Mouse (Mus musculus): ENCODE results near the gene Calcoco2. TPM values are rescaled to one million over a fixed set of nuclear protein-coding genes. Genes with fewer than 3 reads are reported as not detected.
A peak's percentile ranks its signal among the peaks of the same experiment; 100 is the strongest.
"Not testable (repeated sequence)": the region's sequence is repeated elsewhere in the genome, so short reads cannot be mapped to it uniquely, and the experiment has no call there.

Calcoco2 gene
- total and polyA plus RNA-seq, 3 experiments: not detected

GRCm38 (mm10) chr11:96124052-96124914 lies 12.5 kb upstream of the Calcoco2 start:
- no peak overlapping the region for H3K27ac ChIP-seq (ENCODE audit: control insufficient read depth, low read depth, low read length)
- H3K9ac ChIP-seq (ENCODE audit: control insufficient read depth, low read depth, low read length, poor library complexity, severe bottlenecking): no peak overlapping the region
- peaks cover 15 to 26% of the 10 kb centered on the region in 2 experiments for H3K27me3 ChIP-seq (ENCODE audit: control insufficient read depth in 1 of 2, insufficient read depth in 2 of 2, low read length in 2 of 2)
- no peaks in the 10 kb centered on the region for H3K9me3 ChIP-seq (replicated peaks; ENCODE audit: insufficient read depth, low read length)
- H3K79me2 ChIP-seq (ENCODE audit: control insufficient read depth, insufficient read depth, low read length, poor library complexity): no peaks in the 10 kb centered on the region
- peak overlapping the region in 1 of 2 experiments; percentile 4; a peak in 1 of 4 replicates for H3K4me3 ChIP-seq (ENCODE audit: control insufficient read depth in 1 of 2, insufficient read depth in 1 of 2, low read depth in 2 of 2, low read length in 2 of 2)
- TF ChIP-seq E2F4 (IDR thresholded peaks at IDR 0.05; ENCODE audit: borderline replicate concordance, low read depth, low read length) (no peak), MEF2A (IDR thresholded peaks at IDR 0.05; ENCODE audit: extremely low read depth, insufficient replicate concordance, low read depth, low read length, poor library complexity, severe bottlenecking) (no peak), HCFC1 (IDR thresholded peaks at IDR 0.05; ENCODE audit: low read depth, low read length) (no peak), SIN3A (IDR thresholded peaks at IDR 0.05; ENCODE audit: low read length) (0 out of 2 replicates have a peak, but pooled peaks have one; percentile 51), ZNF384 (IDR thresholded peaks at IDR 0.05; ENCODE audit: low read depth, low read length) (no peak), KAT2A (conservative IDR thresholded peaks at IDR 0.05; ENCODE audit: low read depth, low read length) (no peak), RAD21 (IDR thresholded peaks at IDR 0.05; ENCODE audit: low read depth, low read length) (no peak), SMC3 (IDR thresholded peaks at IDR 0.05; ENCODE audit: low read depth, low read length) (no peak), NELFE (IDR thresholded peaks at IDR 0.05; ENCODE audit: low read depth, low read length) (no peak), EP300 (IDR thresholded peaks at IDR 0.05; ENCODE audit: low read depth in 1 of 2, low read length in 2 of 2) (no peak), USF1 (IDR thresholded peaks at IDR 0.05; ENCODE audit: low read depth, low read length) (no peak), ELF1 (IDR thresholded peaks at IDR 0.05; ENCODE audit: low read depth, low read length) (no peak), TCF12 (IDR thresholded peaks at IDR 0.05; ENCODE audit: low read depth, low read length) (no peak), NRF1 (IDR thresholded peaks at IDR 0.05; ENCODE audit: insufficient read depth, low read depth, low read length, poor library complexity, severe bottlenecking) (no peak), CHD1 (IDR thresholded peaks at IDR 0.05; ENCODE audit: low read depth, low read length) (no peak), POLR2AphosphoS2 (IDR thresholded peaks at IDR 0.05; ENCODE audit: low read length) (no peak), GATA1 (IDR thresholded peaks at IDR 0.05; ENCODE audit: low read depth, low read length) (no peak), ZC3H11A (IDR thresholded peaks at IDR 0.05; ENCODE audit: low read depth, low read length) (no peak), MYC (IDR thresholded peaks at IDR 0.05; ENCODE audit: low read depth, low read length) (no peak), MYB (IDR thresholded peaks at IDR 0.05; ENCODE audit: low read depth, low read length) (no peak), CHD2 (IDR thresholded peaks at IDR 0.05; ENCODE audit: low read length) (no peak), MAZ (IDR thresholded peaks at IDR 0.05; ENCODE audit: low read depth, low read length) (no peak), MXI1 (IDR thresholded peaks at IDR 0.05; ENCODE audit: low read depth, low read length) (0 out of 2 replicates have a peak, but pooled peaks have one; percentile 19), TAL1 (IDR thresholded peaks at IDR 0.05; ENCODE audit: low read length) (peak; percentile 23; the same call in 1 of the 2 replicates), POLR2AphosphoS5 (IDR thresholded peaks at IDR 0.05; ENCODE audit: borderline replicate concordance, low read depth, low read length) (no peak), ZKSCAN1 (IDR thresholded peaks at IDR 0.05; ENCODE audit: low read depth, low read length) (no peak), BHLHE40 (IDR thresholded peaks at IDR 0.05; ENCODE audit: borderline replicate concordance, low read depth, low read length) (no peak)
- peak; percentile 65 for DNase-seq (ENCODE audit: low read depth, low spot score)
- peaks cover 0 to 3% of the 10 kb centered on the region in 2 experiments; a peak in 1 of 4 replicates for H3K4me1 ChIP-seq (ENCODE audit: control insufficient read depth in 1 of 2, insufficient read depth in 2 of 2, low read length in 2 of 2)
- peaks cover 0 to 2% of the 10 kb centered on the region in 2 experiments; a peak in 1 of 4 replicates for H3K36me3 ChIP-seq (ENCODE audit: control insufficient read depth in 1 of 2, insufficient read depth in 2 of 2, low read length in 2 of 2)

GRCm38 (mm10) chr11:96122806-96123205 lies 11.0 kb upstream of the Calcoco2 start:
- not testable (repeated sequence) for H3K27ac ChIP-seq (ENCODE audit: control insufficient read depth, low read depth, low read length); H3K4me1 ChIP-seq (ENCODE audit: control insufficient read depth in 1 of 2, insufficient read depth in 2 of 2, low read length in 2 of 2); DNase-seq (ENCODE audit: low read depth, low spot score); H3K79me2 ChIP-seq (ENCODE audit: control insufficient read depth, insufficient read depth, low read length, poor library complexity); H3K9ac ChIP-seq (ENCODE audit: control insufficient read depth, low read depth, low read length, poor library complexity, severe bottlenecking); H3K9me3 ChIP-seq (replicated peaks; ENCODE audit: insufficient read depth, low read length); H3K4me3 ChIP-seq (ENCODE audit: control insufficient read depth in 1 of 2, insufficient read depth in 1 of 2, low read depth in 2 of 2, low read length in 2 of 2); H3K36me3 ChIP-seq (ENCODE audit: control insufficient read depth in 1 of 2, insufficient read depth in 2 of 2, low read length in 2 of 2)
- peaks cover 15 to 26% of the 10 kb centered on the region in 2 experiments for H3K27me3 ChIP-seq (ENCODE audit: control insufficient read depth in 1 of 2, insufficient read depth in 2 of 2, low read length in 2 of 2)
